Mouse (Mus musculus): ENCODE results near the gene Krt7. TPM values are rescaled to one million over a fixed set of nuclear protein-coding genes. Genes with fewer than 3 reads are reported as not detected.

Gene Krt7
- total RNA-seq, 1 experiment from 2014 or later: 8.6 TPM

Other genes with a start within 250 kb of the Krt7 start
- 22.0 and 23.1 TPM in 2 replicates for gene Acvr1b, start 237.0 kb upstream of the Krt7 start, total RNA-seq (2017)
- 0.81 and 0.98 TPM in 2 replicates for gene Grasp, start 186.9 kb upstream of the Krt7 start, total RNA-seq (2017)
- 185 and 187 TPM in 2 replicates for gene Nr4a1, start 156.8 kb upstream of the Krt7 start, total RNA-seq (2017)
- 61.0 and 68.8 TPM in 2 replicates for gene Atg101, start 126.8 kb upstream of the Krt7 start, total RNA-seq (2017)
- gene 6030408B16Rik, start 117.8 kb upstream of the Krt7 start, total RNA-seq (2017): 0.70 and 0.98 TPM in 2 replicates
- 31.7 and 34.7 TPM in 2 replicates for gene Krt80, start 40.9 kb upstream of the Krt7 start, total RNA-seq (2017)
- not detected in 2 replicates for gene Krt87, start 27.8 kb downstream of the Krt7 start, total RNA-seq (2017)
- gene Krt88, start 36.7 kb downstream of the Krt7 start, total RNA-seq (2017): not detected in 2 replicates
- not detected in 2 replicates for gene Krt81, start 52.7 kb downstream of the Krt7 start, total RNA-seq (2017)
- gene Krt86, start 62.4 kb downstream of the Krt7 start, total RNA-seq (2017): 5.8 and 7.0 TPM in 2 replicates
- gene Krt83, start 80.5 kb downstream of the Krt7 start, total RNA-seq (2017): 0.37 and 1.9 TPM in 2 replicates
- not detected in 2 replicates for gene Gm49425, start 106.2 kb downstream of the Krt7 start, total RNA-seq (2017)
- not detected in 2 replicates for gene Krt84, start 121.8 kb downstream of the Krt7 start, total RNA-seq (2017)
- gene Krt82, start 139.6 kb downstream of the Krt7 start, total RNA-seq (2017): not detected in 2 replicates
- not detected in 2 replicates for gene Krt90, start 151.9 kb downstream of the Krt7 start, total RNA-seq (2017)
- 0.12 and 0.74 TPM in 2 replicates for gene Krt75, start 162.9 kb downstream of the Krt7 start, total RNA-seq (2017)
- gene Gm5414, start 217.1 kb downstream of the Krt7 start, total RNA-seq (2017): not detected in 2 replicates
- gene Gm5478, start 236.3 kb downstream of the Krt7 start, total RNA-seq (2017): not detected in 2 replicates

Measured in neutrophil, adult 5-6 weeks (primary cell).